Mouse (Mus musculus) embryonic stem cell, embryonic (primary cell): ENCODE results near the gene Qrich2.

Experiments
- CTCF ChIA-PET, 4 experiments: fragments of 300-600 bp in 2 of 4; fragments of 350-600 bp in 2 of 4; sonication (Branson Sonifier 250); formaldehyde crosslinking; loops; one replicate each; lab custom pipeline; 2022; ENCODE audit warnings: inconsistent platforms in 2 of 4; lab: Charles Lee
- POLR2A ChIA-PET, 4 experiments: fragments of 300-600 bp in 2 of 4; fragments of 350-600 bp in 2 of 4; sonication (Branson Sonifier 250); formaldehyde crosslinking; loops; one replicate each; lab custom pipeline; 2022; ENCODE audit warnings: antibody characterized with exemption in 4 of 4, inconsistent platforms in 1 of 4; lab: Charles Lee

The Qrich2 gene

DNA sequence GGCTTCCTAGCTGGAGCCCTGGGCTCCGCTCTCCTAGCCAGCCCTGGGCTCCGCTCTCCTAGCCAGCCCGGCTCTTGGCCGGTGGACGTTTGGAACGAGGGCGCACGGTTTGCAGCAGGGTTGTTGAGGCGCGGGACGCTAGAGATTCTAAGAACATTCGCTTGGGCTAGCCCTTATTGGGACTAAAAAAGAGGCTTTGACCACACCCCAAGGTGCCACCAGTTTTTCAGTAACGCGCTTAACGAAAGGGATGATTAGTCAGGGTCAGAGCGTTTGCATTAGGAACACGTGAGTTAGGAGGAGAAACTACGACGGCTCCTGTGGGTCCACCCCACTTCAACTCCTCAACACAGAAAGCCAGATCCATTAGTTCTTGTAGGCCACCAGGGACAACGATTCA lies at the start of gene Qrich2:
Qrich2 (minus strand) TSS at position 101 of the 400 bp plus-strand sequence.
- POLR2A ChIA-PET: interaction anchor here in 1 of 4 experiments (1.1 to 1.9 kb wide), 3 partner anchors 9 to 131 kb away, joined by 3 to 6 read pairs (median 4); partner anchors contain the start of gene Foxj1

DNA sequence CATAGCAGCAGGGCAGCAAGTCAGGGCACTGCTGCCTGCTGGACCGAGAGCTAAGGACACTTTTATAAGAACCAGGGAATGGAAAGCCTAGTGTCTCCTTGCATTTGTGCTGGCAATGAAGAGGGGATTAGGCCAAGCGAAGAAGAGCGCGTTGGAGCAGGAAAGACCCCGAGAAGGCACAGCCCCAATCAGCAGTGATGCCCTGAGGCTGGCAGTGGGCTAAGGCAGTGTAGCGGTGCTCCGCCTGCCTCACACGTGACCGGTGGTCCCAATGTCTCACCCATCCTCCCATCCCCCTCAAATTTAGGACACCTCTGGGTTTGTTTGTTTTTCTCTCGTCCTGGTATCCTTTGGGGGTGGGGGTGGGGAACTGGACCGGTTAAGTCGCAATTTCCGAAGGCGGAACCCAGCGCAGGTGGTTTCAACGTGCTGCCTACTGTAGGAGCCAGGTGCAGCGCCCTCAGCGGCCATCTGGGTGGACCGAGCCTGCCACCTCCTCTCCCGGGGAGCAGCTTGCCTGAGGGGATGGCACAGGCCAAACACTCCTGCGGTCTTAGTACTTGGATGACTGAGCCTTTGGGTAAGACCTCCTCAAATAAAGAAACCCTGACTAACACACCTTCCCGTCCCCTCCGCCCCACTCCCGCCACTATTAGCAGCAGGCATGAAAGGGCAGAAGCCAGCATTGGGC lies 49.4 kb upstream of the Qrich2 start:
- ChIA-PET POLR2A (interaction anchor here in 3 of 4 experiments (0.6 to 2.6 kb wide), 10 partner anchors 12 to 566 kb away, joined by 3 to 8 read pairs (median 3); partner anchors contain the start of gene Aanat (in 1 of the 3)), CTCF (interaction anchor here (0.5 to 1.8 kb wide), 12 partner anchors 17 to 1214 kb away, joined by 3 to 7 read pairs (median 4); partner anchors contain the start of genes Jmjd6 (in 1 of the 4) and Mettl23 (in 1 of the 4))

More for the DNA sequence above, at the start of gene Qrich2:
- CTCF ChIA-PET: interaction anchor here in 3 of 4 experiments (0.5 to 1.4 kb wide), 4 partner anchors 8 to 148 kb away, joined by 3 to 11 read pairs (median 4); no protein-coding TSS in a partner anchor

DNA sequence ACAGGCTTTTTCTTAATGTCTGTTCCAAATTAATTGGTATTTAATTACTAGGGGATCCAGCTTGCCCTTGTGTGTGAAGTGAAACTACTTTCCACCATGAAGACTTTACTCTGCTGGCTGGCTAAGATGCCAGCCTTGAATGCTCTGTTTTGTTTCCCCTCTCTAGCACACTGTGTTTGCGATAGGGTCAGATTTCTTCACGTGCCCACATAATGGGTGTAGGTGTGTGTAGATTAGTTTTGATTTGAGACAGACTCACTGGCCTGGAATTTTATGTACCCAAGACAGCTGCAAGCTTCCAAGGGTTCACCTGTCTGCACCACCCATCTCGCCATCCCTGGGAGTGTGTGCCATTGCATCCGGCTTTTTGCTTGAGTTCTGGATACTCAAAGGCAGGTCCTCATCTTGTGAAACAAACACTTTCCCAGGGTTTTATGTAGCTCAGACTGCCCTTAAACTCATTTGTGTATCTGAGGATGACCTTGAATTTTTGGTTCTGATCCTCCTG lies 47.5 kb upstream of the Qrich2 start:
- CTCF ChIA-PET: interaction anchor here in 2 of 4 experiments (0.8 to 1.6 kb wide), 9 partner anchors 13 to 79 kb away, joined by 3 to 5 read pairs (median 4); partner anchors contain the start of gene Prpsap1 (in 1 of the 2)
- POLR2A ChIA-PET: interaction anchor here in 1 of 4 experiments (1.1 to 1.5 kb wide), 3 partner anchors 9 to 20 kb away, joined by 3 to 5 read pairs (median 3); partner anchors contain the start of gene Sphk1

GRCm38 (mm10) chr11:116512987-116513386 lies 46.9 kb upstream of the Qrich2 start:
- ChIA-PET CTCF (interaction anchor here in 2 of 4 experiments (0.8 to 1.6 kb wide), 7 partner anchors 12 to 30 kb away, joined by 3 to 5 read pairs (median 4); partner anchors contain the start of gene Prpsap1 (in 1 of the 2)), POLR2A (interaction anchor here in 2 of 4 experiments (0.6 to 1.5 kb wide), 4 partner anchors 10 to 210 kb away, joined by 3 to 5 read pairs (median 3); partner anchors contain the start of gene Sphk1 (in 1 of the 2))

DNA sequence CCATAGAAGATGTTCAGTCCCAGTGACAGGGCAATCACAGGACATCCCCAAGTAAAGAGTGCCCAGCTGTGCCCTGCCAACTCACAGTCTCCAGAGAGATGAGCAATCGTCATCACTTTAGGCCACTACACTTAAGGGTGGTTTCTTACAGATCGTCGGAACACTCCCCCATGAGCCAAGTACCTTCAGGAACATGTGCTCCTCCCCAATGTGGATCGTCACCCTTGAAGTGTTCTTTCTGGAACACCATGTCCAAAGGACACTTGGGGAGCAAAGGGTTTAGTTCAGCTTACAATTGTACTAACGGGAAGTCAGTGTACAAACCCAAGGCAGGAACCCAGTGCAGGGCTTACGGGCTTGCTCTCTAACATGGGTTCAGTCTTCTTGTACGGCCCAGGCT lies 46.1 kb upstream of the Qrich2 start:
- POLR2A ChIA-PET: interaction anchor here in 2 of 4 experiments (0.6 to 1.1 kb wide), 2 partner anchors 19 to 211 kb away, joined by 3 read pairs; partner anchors contain the start of gene Sphk1 (in 1 of the 2)
- CTCF ChIA-PET: interaction anchor here in 2 of 4 experiments (1.3 to 1.6 kb wide), 3 partner anchors 11 to 117 kb away, joined by 4 to 5 read pairs (median 5); no protein-coding TSS in a partner anchor

DNA sequence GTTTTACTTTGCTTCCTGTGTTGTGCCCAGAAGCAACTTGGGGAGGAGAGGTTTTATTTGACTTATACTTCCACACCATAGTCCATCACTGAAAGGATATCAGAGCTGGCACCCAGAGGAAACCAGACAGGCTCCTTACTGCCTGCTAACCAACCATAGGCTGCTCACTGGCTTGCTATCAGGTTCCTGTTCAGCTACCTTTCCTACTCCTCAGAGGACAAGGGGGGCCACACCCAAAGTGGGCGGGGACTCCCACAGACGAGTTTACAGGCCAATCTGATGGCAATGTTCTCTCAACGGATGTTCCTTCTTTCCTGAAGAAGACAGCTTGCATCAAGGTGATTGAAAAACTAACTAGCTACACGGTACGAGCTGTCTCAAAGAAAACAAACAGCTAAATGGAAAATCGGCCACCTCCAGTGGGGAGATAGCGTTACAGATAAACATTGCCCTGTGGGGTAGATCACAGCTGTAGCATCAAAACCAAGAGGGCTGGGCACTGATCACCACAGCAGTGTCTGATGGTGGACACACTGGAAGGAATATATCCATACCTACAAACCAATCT lies 45.3 kb upstream of the Qrich2 start:
- CTCF ChIA-PET: interaction anchor here in 3 of 4 experiments (0.9 to 1.5 kb wide), 4 partner anchors 10 to 117 kb away, joined by 3 to 5 read pairs (median 4); no protein-coding TSS in a partner anchor
- POLR2A ChIA-PET: interaction anchor here in 2 of 4 experiments (0.5 to 1.1 kb wide), 3 partner anchors 12 to 487 kb away, joined by 3 to 4 read pairs (median 4); no protein-coding TSS in a partner anchor

DNA sequence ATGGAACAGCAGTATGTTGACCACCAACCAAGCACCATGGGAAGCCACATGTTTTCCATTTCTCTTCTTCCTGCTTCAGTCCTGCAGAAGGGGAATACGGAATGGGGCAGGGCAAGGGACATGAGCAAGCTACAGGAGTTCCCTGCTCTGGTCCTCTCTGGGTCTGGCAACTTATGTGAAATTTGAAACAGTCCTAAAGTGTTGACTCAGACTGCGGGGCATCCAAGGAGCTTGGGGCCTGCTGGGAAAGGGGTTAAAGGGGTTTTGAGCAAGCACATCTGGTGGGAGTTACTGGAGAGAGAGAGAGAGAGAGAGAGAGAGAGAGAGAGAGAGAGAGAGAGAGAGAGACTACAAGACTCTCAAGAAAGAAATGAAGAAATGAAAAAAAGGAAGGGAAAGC lies 42.6 kb upstream of the Qrich2 start:
- POLR2A ChIA-PET: interaction anchor here in 3 of 4 experiments (0.6 to 1.0 kb wide), 6 partner anchors 23 to 902 kb away, joined by 3 to 5 read pairs (median 3); no protein-coding TSS in a partner anchor

DNA sequence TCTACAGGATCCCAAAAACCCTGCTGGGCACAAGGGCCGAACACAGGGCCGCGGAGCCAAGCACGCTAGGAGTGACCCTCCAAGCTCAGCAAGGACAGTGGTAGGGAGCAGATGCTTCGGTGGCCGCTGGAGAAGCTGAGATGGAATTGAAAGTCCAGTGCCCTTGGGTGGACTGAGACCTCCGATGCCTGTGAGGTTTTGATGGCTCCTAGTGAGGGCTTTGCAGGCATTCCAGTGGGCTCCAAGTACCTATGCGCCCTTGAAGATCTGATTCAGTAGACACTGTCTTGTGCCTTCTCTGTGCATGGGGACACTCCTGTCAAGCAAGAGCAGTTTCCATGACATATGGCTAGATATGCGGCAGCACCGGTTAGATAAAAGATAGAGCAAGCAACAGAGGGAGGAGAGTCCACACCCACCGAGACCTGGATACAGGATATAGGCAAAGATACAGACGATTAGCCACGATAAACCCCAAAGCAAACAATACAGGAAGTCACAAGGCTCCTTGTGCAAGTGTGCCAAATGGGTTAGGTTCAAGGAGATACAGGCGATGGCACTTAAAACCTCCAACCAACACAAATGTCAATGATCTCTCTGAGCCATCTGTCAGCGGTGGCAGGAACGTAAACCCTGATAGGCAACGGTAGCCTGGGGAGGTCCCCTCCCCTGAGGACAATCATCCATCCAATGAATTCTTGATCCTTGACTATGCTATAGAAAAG lies 40.3 kb upstream of the Qrich2 start:
- POLR2A ChIA-PET: no interaction called here
- CTCF ChIA-PET: interaction anchor here in 1 of 4 experiments (0.6 kb wide), 1 partner anchor 134 kb away, joined by 5 read pairs; no protein-coding TSS in a partner anchor

More for the DNA sequence above, 42.6 kb upstream of the Qrich2 start:
- CTCF ChIA-PET: interaction anchor here in 2 of 4 experiments (0.6 to 1.8 kb wide), 3 partner anchors 15 to 294 kb away, joined by 3 to 6 read pairs (median 4); partner anchors contain the start of gene Prpsap1 (in 1 of the 2)

DNA sequence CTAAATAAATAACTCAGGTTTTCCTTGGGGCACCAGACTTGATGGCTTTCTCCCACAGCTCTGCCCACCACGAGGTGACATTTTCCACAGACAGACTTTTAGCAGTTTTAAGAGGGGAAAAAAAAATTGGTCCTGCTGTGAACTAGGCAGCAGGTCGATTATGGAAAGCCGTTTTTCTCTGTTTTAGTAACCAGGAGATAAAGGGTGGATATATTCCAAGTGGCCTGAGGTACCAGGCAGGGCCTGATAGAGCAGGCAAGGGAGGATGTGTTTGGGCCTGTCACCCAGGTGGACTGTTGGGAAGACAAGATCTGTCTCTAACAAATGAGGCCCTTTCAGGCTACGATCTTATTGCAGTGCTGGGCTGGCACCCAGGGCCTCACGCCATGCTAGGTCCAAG lies 39.5 kb upstream of the Qrich2 start:
- ChIA-PET POLR2A (no interaction called here), CTCF (interaction anchor here in 1 of 4 experiments (0.6 kb wide), 1 partner anchor 135 kb away, joined by 5 read pairs; no protein-coding TSS in a partner anchor)

DNA sequence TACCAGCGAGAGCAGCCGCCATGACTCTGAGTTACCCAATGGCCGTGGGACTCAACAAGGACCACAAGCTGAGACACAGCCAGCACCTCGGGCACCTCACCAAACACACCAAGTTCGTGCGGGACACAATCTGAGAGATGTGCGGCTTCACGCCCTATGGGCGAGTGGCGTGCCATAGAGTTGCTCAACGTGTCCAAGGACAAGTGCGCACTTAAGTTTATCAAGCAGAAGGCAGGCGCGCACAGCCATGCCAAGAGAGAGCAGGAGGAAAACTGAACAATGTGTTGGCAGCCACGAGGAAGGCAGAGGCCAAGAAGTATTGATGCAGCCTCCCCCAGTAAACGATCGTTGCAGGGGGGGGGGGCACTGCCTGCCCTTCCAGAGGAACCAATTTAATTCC lies 38.5 kb upstream of the Qrich2 start:
- CTCF ChIA-PET: interaction anchor here (0.7 to 1.7 kb wide), 6 partner anchors 9 to 83 kb away, joined by 3 to 5 read pairs (median 4); partner anchors contain the start of gene Prpsap1 (in 3 of the 4)
- POLR2A ChIA-PET: interaction anchor here in 3 of 4 experiments (0.5 to 1.4 kb wide), 5 partner anchors 11 to 366 kb away, joined by 3 to 5 read pairs (median 3); partner anchors contain the start of genes Prpsap1 (in 2 of the 3) and Mrpl38 (in 1 of the 3)

- POLR2A ChIA-PET: interaction anchor here in 2 of 4 experiments (0.6 to 1.6 kb wide), 7 partner anchors 12 to 1439 kb away, joined by 3 to 7 read pairs (median 4); partner anchors contain the start of gene Aanat (in 1 of the 2)
- CTCF ChIA-PET: interaction anchor here (0.6 to 2.7 kb wide), 38 partner anchors 7 to 404 kb away, joined by 3 to 17 read pairs (median 4); partner anchors contain the start of genes Exoc7 (in 1 of the 4) and Prpsap1 (in 1 of the 4)
Measured at GRCm38 (mm10) chr11:116501005-116501746, 35.1 kb upstream of the Qrich2 start.

GRCm38 (mm10) chr11:116499018-116499417 lies 33.0 kb upstream of the Qrich2 start:
- POLR2A ChIA-PET: interaction anchor here (0.5 to 1.0 kb wide), 14 partner anchors 12 to 589 kb away, joined by 3 to 8 read pairs (median 3); no protein-coding TSS in a partner anchor
- CTCF ChIA-PET: interaction anchor here (0.6 to 1.6 kb wide), 17 partner anchors 8 to 501 kb away, joined by 3 to 15 read pairs (median 5); no protein-coding TSS in a partner anchor

GRCm38 (mm10) chr11:116498596-116498995 lies 32.6 kb upstream of the Qrich2 start:
- CTCF ChIA-PET: interaction anchor here (0.6 to 1.6 kb wide), 7 partner anchors 36 to 1013 kb away, joined by 3 to 15 read pairs (median 5); no protein-coding TSS in a partner anchor

DNA sequence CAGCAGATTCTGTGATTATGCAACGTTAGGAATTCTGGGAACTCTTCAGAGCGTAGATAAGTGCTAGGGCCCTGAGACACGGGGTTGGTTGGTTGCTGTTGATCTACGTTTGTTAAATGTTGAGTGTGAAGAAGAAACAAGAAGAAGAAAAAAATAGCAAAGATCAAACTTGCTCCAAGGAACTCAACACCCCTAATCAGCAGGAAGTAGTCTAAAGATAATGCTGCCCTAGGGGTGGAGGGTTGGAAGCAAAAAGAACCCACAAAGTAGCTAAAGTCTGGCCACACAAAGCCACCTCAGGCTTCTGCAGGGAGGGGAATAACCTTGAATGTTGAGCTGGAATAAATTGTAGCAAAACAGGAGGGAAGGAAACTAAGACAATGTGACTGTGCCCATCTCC lies 31.3 kb upstream of the Qrich2 start:
- ChIA-PET CTCF (interaction anchor here in 2 of 4 experiments (0.6 to 0.7 kb wide), 3 partner anchors 35 to 314 kb away, joined by 3 to 5 read pairs (median 3); no protein-coding TSS in a partner anchor), POLR2A (interaction anchor here in 3 of 4 experiments (0.6 to 1.9 kb wide), 7 partner anchors 11 to 542 kb away, joined by 3 to 5 read pairs (median 4); no protein-coding TSS in a partner anchor)

More at GRCm38 (mm10) chr11:116498596-116498995, 32.6 kb upstream of the Qrich2 start:
- POLR2A ChIA-PET: interaction anchor here in 3 of 4 experiments (0.5 to 1.9 kb wide), 9 partner anchors 28 to 590 kb away, joined by 3 to 8 read pairs (median 4); no protein-coding TSS in a partner anchor

DNA sequence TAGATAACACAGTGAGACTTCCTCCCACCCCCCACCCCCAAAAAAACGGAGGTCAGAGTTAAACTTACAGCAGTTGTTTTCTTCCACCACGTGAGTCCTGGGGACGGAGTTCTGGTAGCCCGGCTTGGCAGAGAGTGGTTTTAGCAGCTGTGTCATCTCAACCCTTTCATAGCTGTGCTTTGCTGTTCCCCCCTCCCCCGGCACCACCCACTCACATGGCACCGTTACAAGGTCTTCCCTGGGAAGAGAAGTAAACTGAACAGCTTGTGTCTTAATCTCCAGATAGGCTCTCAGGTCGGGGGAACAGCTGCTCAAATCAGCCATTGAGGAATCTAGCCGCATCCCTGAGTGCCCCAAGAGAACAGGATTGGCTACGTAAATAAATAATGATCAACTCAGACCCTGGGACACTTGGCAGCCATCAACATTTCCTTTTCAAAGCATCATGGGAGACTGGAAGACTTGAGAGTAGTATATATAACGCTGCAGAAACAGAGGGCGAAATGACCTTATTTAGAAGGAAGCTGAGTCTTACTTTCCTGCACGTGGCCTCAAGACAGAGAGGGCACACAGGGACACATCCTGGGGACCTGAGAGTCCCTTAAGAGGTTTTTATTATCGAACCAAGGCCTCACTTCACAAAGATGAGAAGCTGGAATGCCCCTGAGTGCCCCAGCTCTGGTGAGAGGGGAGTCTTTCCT lies 28.6 kb upstream of the Qrich2 start:
- POLR2A ChIA-PET: interaction anchor here in 3 of 4 experiments (0.6 to 1.5 kb wide), 17 partner anchors 10 to 499 kb away, joined by 3 to 6 read pairs (median 4); partner anchors contain the start of genes Mfsd11 (in 2 of the 3) and Srsf2 (in 2 of the 3)
- CTCF ChIA-PET: interaction anchor here (0.5 to 2.5 kb wide), 60 partner anchors 7 to 1667 kb away, joined by 3 to 17 read pairs (median 4); partner anchors contain the start of genes Aanat (in 1 of the 4) and Foxj1 (in 1 of the 4)
